Mouse (Mus musculus) retina, adult 2 months (tissue): ENCODE measurements around the gene Krtap12-1.
"Not testable (repeated sequence)": the region's sequence is repeated elsewhere in the genome, so short reads cannot be mapped to it uniquely, and the experiment has no call there.

Experiments used
- DNase-seq: peaks from one replicate; pipeline ENCODE4 v3.0.0-alpha.2; 2012; ENCODE audit warnings: low read depth, low spot score

The Krtap12-1 gene

GRCm38 (mm10) chr10:77741924-77742688 lies 21.7 kb downstream of the Krtap12-1 start, which contains the start of gene Gm18596:
Gm18596 (minus strand) TSS chr10:77742638.
- not testable (repeated sequence) for DNase-seq

GRCm38 (mm10) chr10:77750686-77751085 lies 30.3 kb downstream of the Krtap12-1 start:
- DNase-seq, result not testable (repeated sequence)

- DNase-seq, result not testable (repeated sequence)
Measured at GRCm38 (mm10) chr10:77751254-77751653, 30.9 kb downstream of the Krtap12-1 start, which contains the start of gene Gm9736. Gm9736 (minus strand) TSS chr10:77751354.

- not testable (repeated sequence) for DNase-seq
Measured at GRCm38 (mm10) chr10:77752312-77752711, 31.9 kb downstream of the Krtap12-1 start.

- DNase-seq, result no peak
Measured at GRCm38 (mm10) chr10:77753448-77753847, 33.0 kb downstream of the Krtap12-1 start.

GRCm38 (mm10) chr10:77759582-77759981 lies 39.2 kb downstream of the Krtap12-1 start, which contains the start of gene Gm3233:
Gm3233 (minus strand) TSS chr10:77759682.
- not testable (repeated sequence) for DNase-seq

GRCm38 (mm10) chr10:77769727-77770126 lies 49.3 kb downstream of the Krtap12-1 start:
- DNase-seq, result no peak
